Mouse (Mus musculus): ENCODE measurements at regions not wholly inside any gene's neighbourhood (a gene's known extent, or its start where the extent isn't known, plus 50 kb on each side); places are given as distances from the start of the nearest gene placed in this dataset.

GRCm38 (mm10) chr7:135889016-135889726 lies 173.0 kb upstream of the Mki67 start:
- peak; percentile 34 to 38 for DNase-seq

- peak in 1 of 2 experiments; percentile 44 for DNase-seq
Measured at GRCm38 (mm10) chr7:135898876-135899275, 182.7 kb upstream of the Mki67 start.

- DNase-seq, result no peak
Measured at GRCm38 (mm10) chr7:135899765-135900164, 183.6 kb upstream of the Mki67 start.

GRCm38 (mm10) chr7:135900861-135901321 lies 184.7 kb upstream of the Mki67 start:
- peak in 1 of 2 experiments; percentile 33 for DNase-seq

- DNase-seq, result no peak
Measured at GRCm38 (mm10) chr7:135902106-135903055, 186.2 kb upstream of the Mki67 start.

GRCm38 (mm10) chr7:135911376-135911775 lies 195.2 kb upstream of the Mki67 start:
- DNase-seq, result no peak

GRCm38 (mm10) chr7:135913923-135914634 lies 197.9 kb upstream of the Mki67 start:
- DNase-seq, result no peak

GRCm38 (mm10) chr7:135923876-135924275 lies 207.7 kb upstream of the Mki67 start:
- DNase-seq, result no peak

GRCm38 (mm10) chr7:135924641-135925040 lies 208.5 kb upstream of the Mki67 start:
- no peak for DNase-seq

- no peak for DNase-seq
Measured at GRCm38 (mm10) chr7:135930091-135930490, 213.9 kb upstream of the Mki67 start.

- DNase-seq, result no peak
Measured at GRCm38 (mm10) chr7:135932595-135933175, 216.5 kb upstream of the Mki67 start.

GRCm38 (mm10) chr7:135935180-135935579 lies 219.0 kb upstream of the Mki67 start:
- DNase-seq, result no peak

- no peak for DNase-seq
Measured at GRCm38 (mm10) chr7:135937465-135937864, 221.3 kb upstream of the Mki67 start.

- DNase-seq, result no peak
Measured at GRCm38 (mm10) chr7:135939341-135939740, 223.2 kb upstream of the Mki67 start.

- no peak for DNase-seq
Measured at GRCm38 (mm10) chr7:135942826-135943225, 226.7 kb upstream of the Mki67 start.

- no peak for DNase-seq
Measured at GRCm38 (mm10) chr7:135946071-135946646, 230.0 kb upstream of the Mki67 start.

GRCm38 (mm10) chr7:135961026-135961425 lies 244.9 kb upstream of the Mki67 start:
- no peak for DNase-seq

GRCm38 (mm10) chr7:135965528-135965927 lies 249.4 kb upstream of the Mki67 start:
- DNase-seq, result no peak

- no peak for DNase-seq
Measured at GRCm38 (mm10) chr7:135966231-135966630, 250.1 kb upstream of the Mki67 start.

GRCm38 (mm10) chr7:135968638-135969037 lies 252.5 kb upstream of the Mki67 start:
- DNase-seq, result no peak

- no peak for DNase-seq
Measured at GRCm38 (mm10) chr7:135986021-135986420, 269.9 kb upstream of the Mki67 start.

- no peak for DNase-seq
Measured at GRCm38 (mm10) chr7:135990321-135990720, 274.2 kb upstream of the Mki67 start.
